Mouse (Mus musculus) liver, embryonic 14.5 days (tissue): ENCODE data around the gene Tmem40. TPM values are rescaled to one million over a fixed set of nuclear protein-coding genes. Genes with fewer than 3 reads are reported as not detected.
A peak's percentile ranks its signal among the peaks of the same experiment; 100 is the strongest.

Experiments used
- ATAC-seq: fragments of 200-750 bp; cut with Nextera tagmentation; 2 replicates; pipeline ENCODE4 v1.8.0; 2017; ENCODE audit warnings: moderate number of reproducible peaks, mild to moderate bottlenecking, moderate library complexity; ENCODE audit not compliant: insufficient read depth
- DNase-seq, 3 experiments: peaks; one replicate each; pipeline ENCODE4 v3.0.0-alpha.2; 2012 to 2013; ENCODE audit warnings: low read depth in 3 of 3, low spot score in 3 of 3
- H3K27ac ChIP-seq: fragments of 300-500 bp; sonication (generic); 2 replicates; pipeline ENCODE4 v1.5.1; 2014; ENCODE audit warnings: moderate library complexity, mild to moderate bottlenecking, control low read depth, inconsistent platforms
- H3K27me3 ChIP-seq: fragments of 300-500 bp; sonication (generic); 2 replicates; pipeline ENCODE4 v1.6.1; 2014; ENCODE audit warnings: mild to moderate bottlenecking, low read length, moderate library complexity; ENCODE audit not compliant: control insufficient read depth, insufficient read depth
- H3K36me3 ChIP-seq: fragments of 300-500 bp; sonication (generic); replicated peaks from 2 replicates; pipeline ENCODE4 v1.6.1; 2014; ENCODE audit warnings: low read depth; ENCODE audit not compliant: control insufficient read depth, insufficient read depth
- H3K4me1 ChIP-seq, 2 experiments: fragments of 200-500 bp in 1 of 2; fragments of 300-500 bp in 1 of 2; sonication (generic) in 1 of 2; replicated peaks; 2 replicates each; pipeline ENCODE4 v1.6.1; 2012 to 2014; ENCODE audit warnings: antibody characterized with exemption in 1 of 2, inconsistent platforms in 1 of 2, low read length in 1 of 2; ENCODE audit not compliant: control insufficient read depth in 2 of 2, insufficient read depth in 2 of 2
- H3K4me2 ChIP-seq: fragments of 300-500 bp; sonication (generic); 2 replicates; pipeline ENCODE4 v1.6.1; 2014; ENCODE audit warnings: low read depth, mild to moderate bottlenecking, control low read depth, moderate library complexity
- H3K4me3 ChIP-seq, 2 experiments: fragments of 200-500 bp in 1 of 2; fragments of 300-500 bp in 1 of 2; sonication (generic) in 1 of 2; 2 replicates each; pipeline ENCODE4 v1.5.1; 2012 to 2014; ENCODE audit warnings: low read depth in 2 of 2, low read length in 2 of 2, mild to moderate bottlenecking in 2 of 2, control low read depth in 1 of 2, inconsistent platforms in 1 of 2, moderate library complexity in 1 of 2; ENCODE audit not compliant: insufficient read depth in 1 of 2
- H3K9ac ChIP-seq: fragments of 300-500 bp; sonication (generic); replicated peaks from 2 replicates; pipeline ENCODE4 v1.6.1; 2014; ENCODE audit warnings: mild to moderate bottlenecking, control low read depth, moderate library complexity
- H3K9me3 ChIP-seq: fragments of 300-500 bp; sonication (generic); 2 replicates; pipeline ENCODE4 v1.6.1; 2016; ENCODE audit warnings: low read length, mixed read lengths; ENCODE audit not compliant: control insufficient read depth
- CTCF ChIP-seq: IDR thresholded peaks from 2 replicates; pipeline ENCODE4 v1.5.1; 2016; ENCODE audit warnings: antibody characterized with exemption, low read depth, control low read depth
- EP300 ChIP-seq: IDR thresholded peaks from 2 replicates; pipeline ENCODE4 v1.6.1; 2016; ENCODE audit warnings: antibody characterized with exemption, low read depth
- WGBS: fragments of 180-500 bp; shearing (Covaris S2); extraction: QIAGEN DNeasy Blood & Tissue Kit; methylation state at CpG from one replicate; pipeline ENCODE4 v1.1.7; 2014; ENCODE audit not compliant: insufficient replicate concordance; 5-methylcytosine and 5-hydroxymethylcytosine counted together
- polyA plus RNA-seq, 2 experiments: library from polyadenylated mRNA; depleted of rRNA in 1 of 2; stranded (reverse) in 1 of 2; unstranded in 1 of 2; fragments of >200 nt; fragmentation: Nextera tagmentation in 1 of 2; extraction: Ambion mirVana in 1 of 2; gene quantifications; 2 replicates each; pipeline versions ENCODE4 v1.2.1 to v1.2.3; 2012 to 2014

Tmem40 gene
- polyA plus RNA-seq, 2 experiments: 19.4 to 19.8 TPM

DNA sequence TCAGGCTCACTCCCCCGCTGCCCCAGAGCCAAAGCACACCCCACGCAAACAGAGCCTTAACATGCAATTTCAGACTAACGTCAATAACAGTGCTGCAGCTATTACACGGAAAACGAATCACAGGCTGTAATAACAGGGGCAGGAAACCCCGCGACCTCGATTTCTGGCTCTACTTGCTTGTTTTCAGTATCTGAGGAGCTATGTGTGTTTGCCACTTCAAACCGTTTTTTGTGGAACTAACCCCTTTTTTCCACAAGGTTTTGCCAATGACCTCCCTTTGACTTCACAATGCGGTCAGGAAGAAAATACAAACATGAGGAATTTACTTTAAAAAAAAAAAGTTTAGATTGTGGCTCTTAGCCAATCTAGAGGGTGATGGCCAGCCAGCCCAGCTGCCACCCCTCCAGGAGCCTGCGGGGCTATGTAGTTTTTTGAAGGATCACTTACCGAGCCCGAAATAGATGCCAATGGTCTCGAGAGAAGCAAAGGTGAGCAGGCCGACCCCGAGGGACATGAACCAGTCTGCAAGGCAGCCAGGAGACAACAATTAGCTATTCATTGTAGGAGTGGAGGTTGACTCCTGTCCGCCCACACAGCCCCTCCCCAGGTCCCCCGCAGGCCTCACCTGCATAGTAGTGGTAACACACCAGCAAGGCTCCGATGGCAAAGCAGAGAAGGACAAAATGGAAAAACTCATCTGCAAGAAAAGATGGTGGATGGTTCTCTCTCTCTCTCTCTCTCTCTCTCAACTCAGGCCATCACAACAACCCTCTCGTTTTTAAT is 31.5 kb downstream of the Tmem40 start:
- DNase-seq (no peak), ATAC-seq (no peak)
- no peak overlapping the region for H3K9ac ChIP-seq
- H3K4me2 ChIP-seq: no peak overlapping the region
- H3K27ac ChIP-seq: no peak overlapping the region
- H3K4me3 ChIP-seq: no peak overlapping the region
- no peaks in the 10 kb centered on the region for H3K27me3 ChIP-seq
- no peaks in the 10 kb centered on the region for H3K4me1 ChIP-seq
- H3K36me3 ChIP-seq: no peaks in the 10 kb centered on the region
- TF ChIP-seq CTCF: no peak
- no peak for TF ChIP-seq EP300
- WGBS: 67% methylated on average over 20 of the region's 20 CpGs
- H3K9me3 ChIP-seq: no peaks in the 10 kb centered on the region

DNA sequence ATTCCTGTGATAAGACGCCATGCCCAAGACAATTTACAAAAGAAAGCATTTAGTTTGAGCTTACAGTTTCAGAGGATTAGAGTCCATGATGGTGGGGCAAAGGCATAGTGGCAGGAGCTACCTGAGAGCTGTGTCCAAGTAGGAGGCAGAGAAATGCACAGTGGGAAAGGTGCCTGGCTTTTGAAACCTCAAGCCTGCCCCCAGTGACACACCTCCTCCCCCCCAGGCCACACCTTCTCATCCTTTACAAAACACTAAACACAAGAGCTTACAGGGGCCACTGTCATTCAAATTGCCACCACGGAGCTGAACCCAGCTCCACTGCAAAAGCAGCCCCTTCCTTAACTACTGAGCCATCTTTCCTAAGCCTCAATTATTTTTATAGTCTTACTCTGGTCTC is 34.6 kb downstream of the Tmem40 start:
- WGBS: 54% methylated on average over 2 of the region's 2 CpGs
- no peaks in the 10 kb centered on the region for H3K9me3 ChIP-seq

GRCm38 (mm10) chr6:115727108-115727507 is 35.1 kb downstream of the Tmem40 start:
- H3K27ac ChIP-seq: no peak overlapping the region
- no peak overlapping the region for H3K9ac ChIP-seq
- no peak overlapping the region for H3K4me2 ChIP-seq
- ATAC-seq (no peak), DNase-seq (peak; percentile 33 to 45 (median 38))
- peak; percentile 91 for TF ChIP-seq CTCF
- TF ChIP-seq EP300: no peak
- no peaks in the 10 kb centered on the region for H3K36me3 ChIP-seq
- H3K4me1 ChIP-seq: no peaks in the 10 kb centered on the region
- H3K27me3 ChIP-seq: no peaks in the 10 kb centered on the region
- WGBS: 63% methylated on average over 1 of the region's 1 CpGs
- no peaks in the 10 kb centered on the region for H3K9me3 ChIP-seq
- no peak overlapping the region for H3K4me3 ChIP-seq

More for the DNA sequence above, 34.6 kb downstream of the Tmem40 start:
- H3K4me3 ChIP-seq: no peak overlapping the region
- no peak for TF ChIP-seq EP300
- no peak for TF ChIP-seq CTCF
- no peak for DNase-seq
- no peak overlapping the region for H3K4me2 ChIP-seq
- ATAC-seq: no peak
- no peaks in the 10 kb centered on the region for H3K4me1 ChIP-seq
- no peak overlapping the region for H3K9ac ChIP-seq
- H3K36me3 ChIP-seq: no peaks in the 10 kb centered on the region
- H3K27ac ChIP-seq: no peak overlapping the region
- no peaks in the 10 kb centered on the region for H3K27me3 ChIP-seq

DNA sequence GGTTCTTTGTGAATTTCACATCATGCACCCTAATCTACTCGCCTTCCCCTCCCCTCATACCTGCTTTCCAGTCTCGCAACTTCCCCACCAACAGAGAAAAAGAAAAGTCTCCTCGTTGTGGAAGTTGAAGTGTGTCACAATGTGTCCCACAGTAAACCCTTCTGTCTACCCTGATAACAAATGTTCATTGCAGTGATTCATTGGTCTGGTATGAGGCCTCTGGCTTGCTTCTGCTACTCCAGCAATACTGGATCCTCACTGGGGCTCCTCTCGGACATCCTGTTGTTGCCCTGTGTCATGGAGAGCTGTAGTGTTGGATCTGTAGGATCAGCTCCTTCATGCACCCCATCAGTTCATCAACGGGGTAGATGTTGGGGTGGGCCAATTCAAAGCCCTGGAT is 40.0 kb downstream of the Tmem40 start:
- Histone ChIP-seq H3K4me2 (no peak overlapping the region), H3K9me3 (no peaks in the 10 kb centered on the region), H3K27ac (no peak overlapping the region), H3K27me3 (no peaks in the 10 kb centered on the region), H3K9ac (no peak overlapping the region), H3K4me1 (peaks cover 3 to 7% of the 10 kb centered on the region in 2 experiments; a peak in 2 of 4 replicates), H3K4me3 (no peak overlapping the region), H3K36me3 (no peaks in the 10 kb centered on the region)
- ATAC-seq (no peak), DNase-seq (no peak)
- TF ChIP-seq EP300: no peak
- TF ChIP-seq CTCF: no peak
- 47% methylated on average over 5 of the region's 5 CpGs for WGBS

DNA sequence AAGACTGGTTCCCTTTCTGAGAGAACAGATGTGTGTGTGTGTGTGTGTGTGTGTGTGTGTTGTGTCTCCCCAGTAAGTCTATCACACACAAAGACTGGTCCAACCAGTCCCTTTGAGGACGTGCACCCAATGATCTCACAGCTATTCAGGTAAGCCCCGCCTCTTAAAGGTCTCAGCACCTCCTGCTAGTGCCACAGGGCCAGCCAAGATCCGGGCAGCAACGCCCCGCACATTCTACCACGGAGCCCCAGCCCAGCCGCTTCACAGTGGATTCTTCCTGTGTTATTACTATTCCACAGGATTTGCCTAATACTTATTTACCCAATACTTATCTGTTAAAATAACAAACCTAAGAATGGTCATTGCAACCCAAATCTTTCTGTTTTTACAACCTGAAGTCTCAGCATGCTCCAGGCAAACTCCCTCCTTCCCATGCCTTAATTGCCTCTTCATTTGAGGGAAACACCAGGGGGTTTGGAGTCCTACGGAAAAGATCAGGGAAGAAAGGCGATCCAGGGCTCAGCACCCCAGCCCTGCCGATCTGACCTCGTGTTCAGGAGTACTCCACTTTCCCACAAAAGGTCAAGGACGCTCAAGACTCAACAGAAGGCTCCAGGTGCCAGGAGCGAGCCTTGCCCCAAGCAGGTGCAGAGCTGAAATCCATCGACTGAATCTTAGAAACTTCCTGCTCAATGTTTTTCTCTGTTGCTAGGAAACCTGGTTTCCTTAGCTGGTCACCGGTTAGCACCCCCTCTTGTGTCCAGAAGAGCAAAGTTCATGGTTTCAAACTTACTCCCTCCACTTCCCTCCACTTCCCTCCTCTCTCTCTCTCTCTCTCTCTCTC is 44.3 kb downstream of the Tmem40 start:
- H3K4me2 ChIP-seq: peak overlapping the region; percentile 65
- peak overlapping the region; percentile 44 for H3K9ac ChIP-seq
- DNase-seq (peak; percentile 48 to 61 (median 50)), ATAC-seq (peak; percentile 89)
- H3K27me3 ChIP-seq: no peaks in the 10 kb centered on the region
- H3K9me3 ChIP-seq: no peaks in the 10 kb centered on the region
- no peaks in the 10 kb centered on the region for H3K36me3 ChIP-seq
- peaks cover 3 to 7% of the 10 kb centered on the region in 2 experiments; a peak in 2 of 4 replicates for H3K4me1 ChIP-seq
- 2% methylated on average over 15 of the region's 15 CpGs for WGBS
- TF ChIP-seq CTCF (peak; percentile 34; the same call in 1 of the 2 replicates), EP300 (no peak)
- H3K4me3 ChIP-seq: peak overlapping the region; percentile 25 to 32; a peak in 3 of 4 replicates
- H3K27ac ChIP-seq: no peak overlapping the region
